Mouse (Mus musculus): ENCODE results near the gene Rerg. TPM values are rescaled to one million over a fixed set of nuclear protein-coding genes. Genes with fewer than 3 reads are reported as not detected.

The Rerg gene
- polyA plus RNA-seq, 1 experiment, result 6.8 TPM

DNA sequence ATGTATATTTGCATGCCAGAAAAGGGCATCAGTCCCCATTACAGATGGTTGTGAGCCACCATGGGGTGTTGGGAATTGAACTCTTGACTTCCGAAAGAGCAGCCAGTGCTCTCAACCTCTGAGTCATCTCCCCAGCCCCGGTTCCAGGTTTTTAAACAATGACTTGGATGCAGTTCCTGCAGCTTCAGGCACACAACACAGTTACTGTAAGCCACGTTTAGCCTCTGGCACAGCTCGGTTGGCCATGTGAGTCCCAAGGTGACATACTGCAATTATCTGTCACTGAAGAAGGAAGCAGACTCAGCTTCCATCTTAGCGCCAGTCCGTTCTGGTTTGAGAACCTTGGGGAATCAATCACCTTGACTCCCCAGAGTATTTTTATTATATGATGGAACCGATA lies 55.4 kb downstream of the Rerg start:
- Histone ChIP-seq H3K4me3 (ENCODE audit: insufficient read depth, low read length) (no peak overlapping the region), H3K27ac (ENCODE audit: insufficient read depth, low read length) (no peak overlapping the region), H3K4me1 (ENCODE audit: control insufficient read depth, insufficient read depth, low read length) (no peaks in the 10 kb centered on the region)
- TF ChIP-seq CTCF (IDR thresholded peaks at IDR 0.05; ENCODE audit: extremely low read depth, insufficient read depth, low read length), result no peak
- no peak for TF ChIP-seq POLR2A (IDR thresholded peaks at IDR 0.05; ENCODE audit: extremely low read depth, insufficient read depth, low read length)

DNA sequence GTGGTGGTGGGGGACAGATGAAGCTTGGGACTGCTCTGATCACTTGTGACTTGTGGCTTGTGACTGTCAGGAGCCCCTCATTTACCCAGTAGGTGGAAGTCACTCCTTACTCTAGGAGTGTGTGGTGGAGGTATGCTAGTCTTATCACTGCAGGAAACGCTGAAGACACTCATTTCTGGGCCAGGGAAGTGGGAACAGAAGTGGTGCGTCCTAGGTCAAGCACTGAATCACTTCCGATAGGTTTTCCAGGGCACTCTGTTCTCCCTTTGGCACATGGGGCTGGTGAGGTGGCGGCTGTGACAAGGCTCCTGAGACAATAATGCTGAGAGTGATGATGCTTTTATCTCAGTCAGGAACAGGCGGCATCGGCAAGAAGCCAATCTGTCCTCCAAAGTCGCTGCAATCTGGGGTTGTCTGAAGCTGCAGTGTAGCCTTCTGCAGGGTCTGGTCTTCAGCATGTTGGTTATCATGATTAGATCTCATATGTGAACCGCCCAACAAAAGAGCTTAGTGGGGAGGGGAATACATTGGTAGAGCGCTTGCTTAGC lies 59.0 kb downstream of the Rerg start:
- Histone ChIP-seq H3K27ac (ENCODE audit: insufficient read depth, low read length) (no peak overlapping the region), H3K4me1 (ENCODE audit: control insufficient read depth, insufficient read depth, low read length) (no peaks in the 10 kb centered on the region), H3K4me3 (ENCODE audit: insufficient read depth, low read length) (no peak overlapping the region)
- TF ChIP-seq CTCF (IDR thresholded peaks at IDR 0.05; ENCODE audit: extremely low read depth, insufficient read depth, low read length) (no peak), POLR2A (IDR thresholded peaks at IDR 0.05; ENCODE audit: extremely low read depth, insufficient read depth, low read length) (no peak)

DNA sequence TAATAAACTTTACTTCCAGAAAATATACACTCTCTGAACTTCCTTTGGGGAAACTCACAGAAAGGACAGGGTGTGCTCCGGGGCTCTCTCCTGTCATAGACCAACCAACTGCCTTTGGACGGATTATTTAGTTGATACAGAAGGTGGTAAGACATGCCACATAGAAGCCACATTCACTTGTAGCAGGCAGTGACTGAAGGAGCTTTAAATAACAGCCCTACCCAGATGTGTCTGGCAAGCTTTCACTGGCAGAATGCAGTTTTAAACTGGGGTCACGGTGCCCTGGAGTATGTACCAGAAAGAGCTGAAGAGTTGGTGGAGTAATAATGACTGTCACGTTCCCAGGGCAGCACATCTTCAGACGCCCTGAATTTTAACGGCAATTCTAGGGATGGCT lies 59.5 kb downstream of the Rerg start:
- Histone ChIP-seq H3K27ac (ENCODE audit: insufficient read depth, low read length) (no peak overlapping the region), H3K4me1 (ENCODE audit: control insufficient read depth, insufficient read depth, low read length) (no peaks in the 10 kb centered on the region)
- TF ChIP-seq POLR2A (IDR thresholded peaks at IDR 0.05; ENCODE audit: extremely low read depth, insufficient read depth, low read length) (no peak), CTCF (IDR thresholded peaks at IDR 0.05; ENCODE audit: extremely low read depth, insufficient read depth, low read length) (no peak)

DNA sequence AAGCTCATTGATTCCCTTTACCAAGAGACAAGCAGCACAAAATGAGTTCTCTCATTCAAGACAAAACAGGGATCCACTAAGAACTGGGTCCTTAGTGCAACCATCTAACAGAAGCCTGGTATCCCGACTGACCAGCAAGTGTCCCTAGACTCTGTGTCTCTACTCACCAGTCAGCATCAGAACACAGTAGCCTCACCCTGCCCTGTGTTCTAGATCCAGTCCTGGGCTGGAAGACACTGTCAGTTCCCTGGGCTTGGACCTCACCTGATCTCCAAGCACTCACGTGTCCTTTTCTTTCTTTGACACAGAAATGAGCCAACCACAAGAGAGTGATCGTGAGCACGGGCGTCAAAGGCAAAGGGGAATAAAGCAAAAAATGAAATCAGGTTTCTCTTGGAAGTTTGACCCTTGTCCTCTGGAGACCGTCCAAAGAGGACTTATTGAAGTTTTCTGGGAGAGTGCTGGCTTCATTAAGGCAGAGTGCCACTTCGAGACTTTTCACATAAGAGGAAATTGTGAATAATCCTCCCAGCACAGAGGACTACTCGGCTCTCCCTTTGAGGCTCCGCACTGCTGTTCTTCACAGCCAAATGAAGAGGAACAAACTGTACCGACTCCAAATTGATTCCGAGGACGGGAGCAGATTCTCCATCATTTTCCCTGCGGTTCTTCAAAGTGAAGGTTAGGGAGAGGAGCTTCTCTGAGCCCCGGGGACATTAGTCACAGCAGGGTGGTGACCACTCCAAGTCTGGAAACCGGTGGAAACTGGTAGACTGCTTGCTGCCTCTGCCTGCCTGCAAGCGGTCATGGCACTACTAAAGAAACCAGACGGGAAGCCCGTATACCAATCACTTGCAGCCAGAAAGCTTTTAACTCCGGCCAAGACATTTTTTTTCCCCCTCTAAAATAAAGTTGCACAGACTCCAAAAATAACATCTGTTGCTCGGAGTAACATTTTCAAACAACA lies 60.2 kb downstream of the Rerg start:
- H3K4me3 ChIP-seq (ENCODE audit: insufficient read depth, low read length), result no peak overlapping the region
- H3K4me1 ChIP-seq (ENCODE audit: control insufficient read depth, insufficient read depth, low read length), result no peaks in the 10 kb centered on the region
- no peak overlapping the region for H3K27ac ChIP-seq (ENCODE audit: insufficient read depth, low read length)

More for the DNA sequence above, 59.5 kb downstream of the Rerg start:
- H3K4me3 ChIP-seq (ENCODE audit: insufficient read depth, low read length), result no peak overlapping the region

DNA sequence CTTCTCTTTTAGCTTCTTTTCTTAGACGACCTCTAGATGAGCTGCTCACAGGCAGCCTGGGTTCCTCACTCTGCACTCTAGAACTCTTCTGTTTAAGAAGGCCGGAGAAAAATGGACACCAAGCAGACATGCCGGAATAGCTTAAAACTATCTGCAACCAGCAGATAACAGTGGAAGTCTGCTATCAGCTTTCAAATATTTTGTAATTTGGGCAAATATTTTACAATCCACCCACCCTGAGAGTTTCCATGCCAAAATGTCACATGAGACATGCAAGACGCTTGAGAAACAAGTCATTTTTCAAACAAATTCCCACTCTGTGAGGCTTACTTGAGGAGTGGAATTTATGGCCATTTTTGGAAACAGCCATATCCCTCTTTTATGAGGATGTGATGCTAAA lies 65.0 kb downstream of the Rerg start:
- no peak for TF ChIP-seq CTCF (IDR thresholded peaks at IDR 0.05; ENCODE audit: extremely low read depth, insufficient read depth, low read length)
- no peak for TF ChIP-seq POLR2A (IDR thresholded peaks at IDR 0.05; ENCODE audit: extremely low read depth, insufficient read depth, low read length)
- no peak overlapping the region for H3K4me3 ChIP-seq (ENCODE audit: insufficient read depth, low read length)

More for the DNA sequence above, 60.2 kb downstream of the Rerg start:
- TF ChIP-seq POLR2A (IDR thresholded peaks at IDR 0.05; ENCODE audit: extremely low read depth, insufficient read depth, low read length) (no peak), CTCF (IDR thresholded peaks at IDR 0.05; ENCODE audit: extremely low read depth, insufficient read depth, low read length) (no peak)

DNA sequence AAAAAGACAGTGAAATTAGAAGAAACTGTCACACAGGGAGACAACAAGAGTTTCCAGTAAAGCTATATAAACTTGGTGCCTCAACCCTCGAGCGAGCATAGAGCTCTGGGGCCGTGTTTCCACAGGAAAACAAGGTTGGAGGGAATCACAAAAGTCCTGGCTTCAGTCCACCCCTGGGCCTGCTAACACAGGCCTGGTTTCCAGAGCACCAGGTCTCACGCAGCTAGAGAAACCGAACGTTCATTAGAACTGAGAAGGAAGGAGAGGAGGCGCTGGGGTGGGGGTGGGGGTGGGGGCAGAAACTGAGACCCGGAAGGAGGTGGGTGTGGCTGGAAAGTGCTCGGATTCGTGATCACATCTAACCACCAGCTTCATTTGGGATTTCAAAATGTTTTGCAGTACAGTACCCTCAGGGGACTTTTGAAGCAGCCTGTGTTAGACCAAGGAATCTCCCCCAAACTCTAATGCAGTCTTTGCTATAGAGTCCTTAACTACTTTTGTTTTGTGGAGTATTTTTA lies 67.6 kb downstream of the Rerg start:
- no peak overlapping the region for H3K4me3 ChIP-seq (ENCODE audit: insufficient read depth, low read length)
- no peaks in the 10 kb centered on the region for H3K4me1 ChIP-seq (ENCODE audit: control insufficient read depth, insufficient read depth, low read length)
- no peak for TF ChIP-seq POLR2A (IDR thresholded peaks at IDR 0.05; ENCODE audit: extremely low read depth, insufficient read depth, low read length)
- no peak for TF ChIP-seq CTCF (IDR thresholded peaks at IDR 0.05; ENCODE audit: extremely low read depth, insufficient read depth, low read length)
- no peak overlapping the region for H3K27ac ChIP-seq (ENCODE audit: insufficient read depth, low read length)

More for the DNA sequence above, 65.0 kb downstream of the Rerg start:
- no peak overlapping the region for H3K27ac ChIP-seq (ENCODE audit: insufficient read depth, low read length)
- H3K4me1 ChIP-seq (ENCODE audit: control insufficient read depth, insufficient read depth, low read length), result no peaks in the 10 kb centered on the region

DNA sequence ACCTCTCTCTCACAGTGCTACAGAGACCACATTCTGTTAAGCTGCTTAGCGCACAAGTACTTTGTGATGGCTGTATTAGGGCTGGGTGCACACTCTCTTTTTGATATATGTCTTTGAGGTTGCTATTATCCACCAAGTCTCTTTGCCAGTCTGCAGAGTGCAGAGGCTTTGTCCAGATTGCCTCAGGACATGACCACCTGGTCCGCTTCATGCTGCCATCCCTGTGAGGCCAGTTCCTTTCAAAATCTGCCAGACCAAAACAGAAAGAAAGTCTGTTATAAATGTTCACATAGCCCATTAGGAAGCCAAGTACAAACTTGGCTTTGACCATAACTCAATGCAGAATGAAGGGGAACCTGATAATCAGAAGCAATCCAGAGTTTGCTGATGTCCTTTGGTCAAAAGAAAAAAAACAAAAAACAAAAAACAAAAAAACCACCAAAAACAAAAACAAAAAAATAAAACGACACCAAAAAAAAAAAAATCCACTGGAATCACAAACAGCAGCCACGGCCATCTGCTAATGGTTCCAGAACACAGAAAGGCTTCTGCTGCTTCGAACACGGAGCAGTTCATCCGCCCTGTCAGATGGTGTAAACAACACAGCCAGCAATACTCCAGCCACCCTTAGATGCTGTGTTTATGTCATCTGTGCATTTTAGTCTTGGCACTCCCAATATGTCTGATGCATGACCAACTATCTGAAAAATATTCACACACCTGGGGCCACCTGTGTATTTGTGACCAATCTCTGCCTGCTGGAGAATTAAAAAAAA lies 68.2 kb downstream of the Rerg start:
- no peaks in the 10 kb centered on the region for H3K4me1 ChIP-seq (ENCODE audit: control insufficient read depth, insufficient read depth, low read length)
- H3K4me3 ChIP-seq (ENCODE audit: insufficient read depth, low read length), result no peak overlapping the region
- no peak overlapping the region for H3K27ac ChIP-seq (ENCODE audit: insufficient read depth, low read length)
- no peak for TF ChIP-seq CTCF (IDR thresholded peaks at IDR 0.05; ENCODE audit: extremely low read depth, insufficient read depth, low read length)
- TF ChIP-seq POLR2A (IDR thresholded peaks at IDR 0.05; ENCODE audit: extremely low read depth, insufficient read depth, low read length), result no peak

DNA sequence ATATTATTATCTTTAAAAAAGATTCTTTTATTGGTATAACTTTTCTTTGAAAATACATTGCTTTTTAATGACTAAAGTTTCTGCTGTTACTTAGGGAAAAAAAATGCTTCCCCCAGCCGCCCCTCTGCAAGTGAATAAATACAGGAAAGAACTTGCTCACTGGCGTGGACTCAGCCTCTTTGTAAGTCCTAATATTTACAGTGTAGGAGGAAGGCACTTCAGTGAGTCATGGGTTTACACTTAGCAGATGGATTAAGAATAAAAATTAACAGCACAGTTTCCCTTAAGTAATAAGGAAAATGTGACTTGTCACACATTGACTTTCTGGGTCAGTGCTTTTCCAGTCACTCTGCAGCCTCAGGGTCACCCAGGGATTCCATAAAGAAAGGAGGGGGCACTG lies 70.0 kb downstream of the Rerg start:
- no peak overlapping the region for H3K27ac ChIP-seq (ENCODE audit: insufficient read depth, low read length)
- TF ChIP-seq POLR2A (IDR thresholded peaks at IDR 0.05; ENCODE audit: extremely low read depth, insufficient read depth, low read length) (no peak), CTCF (IDR thresholded peaks at IDR 0.05; ENCODE audit: extremely low read depth, insufficient read depth, low read length) (no peak)

More for the DNA sequence above, 70.0 kb downstream of the Rerg start:
- no peaks in the 10 kb centered on the region for H3K4me1 ChIP-seq (ENCODE audit: control insufficient read depth, insufficient read depth, low read length)
- no peak overlapping the region for H3K4me3 ChIP-seq (ENCODE audit: insufficient read depth, low read length)

Data from cortical plate, adult 2 months (tissue).